Mouse (Mus musculus) heart, embryonic 11.5 days (tissue): ENCODE measurements around the gene Cpm. TPM values are rescaled to one million over a fixed set of nuclear protein-coding genes. Genes with fewer than 3 reads are reported as not detected.

Experiments
- ATAC-seq: fragments of 200-750 bp; cut with Nextera tagmentation; replicated peaks from 2 replicates; pipeline ENCODE4 v1.8.0; 2017; ENCODE audit warnings: moderate library complexity; ENCODE audit not compliant: insufficient number of reproducible peaks, low FRiP score, low TSS enrichment
- H3K27ac ChIP-seq: fragments of 300-500 bp; sonication (generic); 2 replicates; pipeline ENCODE4 v1.5.1; 2014; ENCODE audit warnings: mild to moderate bottlenecking, low read depth, low read length
- H3K27me3 ChIP-seq: fragments of 300-500 bp; sonication (generic); 2 replicates; pipeline ENCODE4 v1.6.1; 2014; ENCODE audit warnings: mild to moderate bottlenecking, low read length, mixed read lengths; ENCODE audit not compliant: control insufficient read depth, insufficient read depth
- H3K36me3 ChIP-seq: fragments of 300-500 bp; sonication (generic); 2 replicates; pipeline ENCODE4 v1.6.1; 2014; ENCODE audit warnings: mild to moderate bottlenecking, low read length, moderate library complexity, mixed read lengths; ENCODE audit not compliant: control insufficient read depth, insufficient read depth
- H3K4me1 ChIP-seq: fragments of 300-500 bp; sonication (generic); 2 replicates; pipeline ENCODE4 v1.6.1; 2014; ENCODE audit warnings: low read length; ENCODE audit not compliant: control insufficient read depth, insufficient read depth
- H3K4me2 ChIP-seq: fragments of 300-500 bp; sonication (generic); 2 replicates; pipeline ENCODE4 v1.6.1; 2014; ENCODE audit warnings: mild to moderate bottlenecking, moderate library complexity
- H3K4me3 ChIP-seq: fragments of 300-500 bp; sonication (generic); 2 replicates; pipeline ENCODE4 v1.5.1; 2014; ENCODE audit warnings: low read depth, low read length
- H3K9ac ChIP-seq: fragments of 300-500 bp; sonication (generic); 2 replicates; pipeline ENCODE4 v1.6.1; 2014; ENCODE audit warnings: mild to moderate bottlenecking, low read depth, low read length, moderate library complexity
- H3K9me3 ChIP-seq: fragments of 300-500 bp; sonication (generic); replicated peaks from 2 replicates; pipeline ENCODE4 v1.6.1; 2016; ENCODE audit warnings: low read length; ENCODE audit not compliant: control insufficient read depth
- WGBS: fragments of 180-500 bp; shearing (Covaris S2); extraction: QIAGEN DNeasy Blood & Tissue Kit; methylation state at CpG from one replicate; pipeline ENCODE4 v1.1.7; 2014; ENCODE audit not compliant: insufficient replicate concordance; 5-methylcytosine and 5-hydroxymethylcytosine counted together
- polyA plus RNA-seq: library from polyadenylated mRNA; unstranded; fragments of >200 nt; fragmentation: Nextera tagmentation; extraction: Ambion mirVana; gene quantifications from 2 replicates; pipeline ENCODE4 v1.2.1, GENCODE M21; 2014

The Cpm gene
- polyA plus RNA-seq, 1 experiment from 2014 or later, result 4.1 TPM

- Histone ChIP-seq H3K9ac (no peak overlapping the region), H3K4me1 (no peaks in the 10 kb centered on the region), H3K4me2 (no peak overlapping the region), H3K27ac (no peak overlapping the region), H3K27me3 (no peaks in the 10 kb centered on the region), H3K9me3 (no peaks in the 10 kb centered on the region), H3K4me3 (no peak overlapping the region), H3K36me3 (no peaks in the 10 kb centered on the region)
- ATAC-seq, result no peak
- WGBS, result 81% methylated on average over 7 of the region's 7 CpGs
These were observed 20.1 kb upstream of the Cpm start for GRCm38 (mm10) chr10:117608988-117609809.

GRCm38 (mm10) chr10:117609810-117610090, 19.6 kb upstream of the Cpm start:
- WGBS, result 75% methylated on average over 6 of the region's 6 CpGs

GRCm38 (mm10) chr10:117610160-117610764, 19.0 kb upstream of the Cpm start:
- no peak for ATAC-seq
- no peaks in the 10 kb centered on the region for H3K4me1 ChIP-seq
- H3K27me3 ChIP-seq, result no peaks in the 10 kb centered on the region
- H3K4me3 ChIP-seq, result no peak overlapping the region
- no peak overlapping the region for H3K4me2 ChIP-seq
- H3K9ac ChIP-seq, result no peak overlapping the region
- H3K9me3 ChIP-seq, result no peaks in the 10 kb centered on the region
- no peak overlapping the region for H3K27ac ChIP-seq
- H3K36me3 ChIP-seq, result no peaks in the 10 kb centered on the region
- 74% methylated on average over 5 of the region's 5 CpGs for WGBS

More at GRCm38 (mm10) chr10:117609810-117610090, 19.6 kb upstream of the Cpm start:
- Histone ChIP-seq H3K4me3 (no peak overlapping the region), H3K9ac (no peak overlapping the region), H3K27me3 (no peaks in the 10 kb centered on the region), H3K36me3 (no peaks in the 10 kb centered on the region), H3K4me2 (no peak overlapping the region), H3K4me1 (no peaks in the 10 kb centered on the region), H3K27ac (no peak overlapping the region), H3K9me3 (no peaks in the 10 kb centered on the region)
- ATAC-seq, result no peak

GRCm38 (mm10) chr10:117610794-117611384, 18.4 kb upstream of the Cpm start:
- no peak overlapping the region for H3K9ac ChIP-seq
- ATAC-seq, result no peak
- 77% methylated on average over 2 of the region's 2 CpGs for WGBS

GRCm38 (mm10) chr10:117611503-117611902, 17.8 kb upstream of the Cpm start:
- H3K27ac ChIP-seq, result no peak overlapping the region
- no peak overlapping the region for H3K9ac ChIP-seq
- no peaks in the 10 kb centered on the region for H3K36me3 ChIP-seq
- no peaks in the 10 kb centered on the region for H3K27me3 ChIP-seq
- H3K4me3 ChIP-seq, result no peak overlapping the region
- H3K4me2 ChIP-seq, result no peak overlapping the region
- H3K9me3 ChIP-seq, result no peaks in the 10 kb centered on the region
- no peak for ATAC-seq
- no peaks in the 10 kb centered on the region for H3K4me1 ChIP-seq
- 76% methylated on average over 2 of the region's 2 CpGs for WGBS

More at GRCm38 (mm10) chr10:117610794-117611384, 18.4 kb upstream of the Cpm start:
- no peaks in the 10 kb centered on the region for H3K36me3 ChIP-seq
- no peak overlapping the region for H3K4me2 ChIP-seq
- no peaks in the 10 kb centered on the region for H3K9me3 ChIP-seq
- H3K27me3 ChIP-seq, result no peaks in the 10 kb centered on the region
- no peak overlapping the region for H3K4me3 ChIP-seq
- H3K27ac ChIP-seq, result no peak overlapping the region
- no peaks in the 10 kb centered on the region for H3K4me1 ChIP-seq

GRCm38 (mm10) chr10:117611976-117612375, 17.3 kb upstream of the Cpm start:
- H3K9me3 ChIP-seq, result no peaks in the 10 kb centered on the region
- no peaks in the 10 kb centered on the region for H3K4me1 ChIP-seq
- no peak overlapping the region for H3K4me3 ChIP-seq
- no peaks in the 10 kb centered on the region for H3K27me3 ChIP-seq
- 82% methylated on average over 2 of the region's 2 CpGs for WGBS
- no peak overlapping the region for H3K27ac ChIP-seq
- no peak overlapping the region for H3K9ac ChIP-seq
- ATAC-seq, result no peak
- no peak overlapping the region for H3K4me2 ChIP-seq
- H3K36me3 ChIP-seq, result no peaks in the 10 kb centered on the region

- Histone ChIP-seq H3K27me3 (no peaks in the 10 kb centered on the region), H3K4me2 (no peak overlapping the region), H3K36me3 (no peaks in the 10 kb centered on the region), H3K4me3 (no peak overlapping the region), H3K9me3 (no peaks in the 10 kb centered on the region), H3K27ac (no peak overlapping the region), H3K9ac (no peak overlapping the region), H3K4me1 (no peaks in the 10 kb centered on the region)
- 76% methylated on average over 8 of the region's 8 CpGs for WGBS
- ATAC-seq, result no peak
These were observed 16.4 kb upstream of the Cpm start for GRCm38 (mm10) chr10:117612621-117613584.

GRCm38 (mm10) chr10:117613960-117614359, 15.3 kb upstream of the Cpm start:
- no peak for ATAC-seq
- no peak overlapping the region for H3K9ac ChIP-seq
- no peaks in the 10 kb centered on the region for H3K9me3 ChIP-seq
- H3K27me3 ChIP-seq, result no peaks in the 10 kb centered on the region
- H3K27ac ChIP-seq, result no peak overlapping the region
- H3K36me3 ChIP-seq, result no peaks in the 10 kb centered on the region
- H3K4me1 ChIP-seq, result no peaks in the 10 kb centered on the region
- WGBS, result 66% methylated on average over 6 of the region's 6 CpGs
- H3K4me3 ChIP-seq, result no peak overlapping the region
- no peak overlapping the region for H3K4me2 ChIP-seq
